Mouse (Mus musculus) lung, postnatal 0 days (tissue): ENCODE results near the gene Pmfbp1.

Experiments
- CTCF ChIP-seq: IDR thresholded peaks from 2 replicates; pipeline ENCODE4 v1.5.1; 2016; ENCODE audit warnings: antibody characterized with exemption, mild to moderate bottlenecking
- EP300 ChIP-seq: IDR thresholded peaks from 2 replicates; pipeline ENCODE4 v1.6.1; 2016; ENCODE audit warnings: antibody characterized with exemption, mild to moderate bottlenecking, control low read depth

DNA sequence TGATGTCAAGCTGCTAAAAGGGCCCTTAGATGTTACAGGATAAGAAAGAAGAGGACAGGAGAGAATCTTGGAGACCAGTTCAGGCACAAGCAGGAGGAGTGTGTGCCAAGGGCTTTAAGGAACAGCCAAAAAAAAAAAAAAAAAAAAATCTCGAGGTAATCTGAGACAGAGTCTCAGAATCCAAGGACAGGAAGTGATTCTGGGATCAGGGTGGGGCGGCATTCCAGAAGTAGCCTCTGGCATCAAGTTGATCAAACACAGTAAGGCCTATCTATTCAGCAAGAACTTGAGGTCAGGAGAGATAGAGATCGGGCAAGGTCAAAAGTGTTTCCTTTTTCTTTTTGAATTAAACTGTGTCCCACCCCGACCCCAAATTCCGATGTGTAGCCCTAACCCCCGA, 15.2 kb upstream of the Pmfbp1 start:
- TF ChIP-seq CTCF: no peak
- no peak for TF ChIP-seq EP300
